Mouse (Mus musculus): ENCODE data around the gene Gpr152.

DNA sequence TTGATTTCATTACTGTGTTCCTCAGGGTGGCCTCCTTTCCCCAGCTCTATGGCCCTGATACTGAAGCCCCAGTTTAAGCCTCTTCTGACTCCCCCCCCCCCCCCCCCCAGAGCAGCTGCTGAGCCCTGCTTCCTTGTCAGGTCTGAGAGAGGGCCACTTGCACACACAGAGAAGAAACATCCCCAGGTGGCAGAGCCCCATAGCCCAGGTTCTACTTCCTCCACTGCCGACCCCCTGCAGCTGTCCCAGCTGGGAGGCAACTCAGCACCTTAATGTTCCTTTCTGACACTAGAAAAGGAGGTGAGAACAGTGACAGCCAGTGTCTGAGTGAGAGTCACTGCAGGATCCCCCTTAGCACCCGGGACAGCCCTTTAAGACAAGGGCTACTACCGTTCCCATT lies 35.8 kb upstream of the Gpr152 start:
- TF ChIP-seq CTCF (conservative IDR thresholded peaks at IDR 0.05; ENCODE audit: low read length): no peak
- no peak for TF ChIP-seq POU5F1 (IDR thresholded peaks at IDR 0.05; ENCODE audit: borderline replicate concordance, low read length)
- TF ChIP-seq NANOG (IDR thresholded peaks at IDR 0.05; ENCODE audit: borderline replicate concordance, low read length): no peak

Measured in E14TG2a.4 (cell line).